Mouse (Mus musculus): ENCODE data around the gene Dbt.

The Dbt gene

DNA sequence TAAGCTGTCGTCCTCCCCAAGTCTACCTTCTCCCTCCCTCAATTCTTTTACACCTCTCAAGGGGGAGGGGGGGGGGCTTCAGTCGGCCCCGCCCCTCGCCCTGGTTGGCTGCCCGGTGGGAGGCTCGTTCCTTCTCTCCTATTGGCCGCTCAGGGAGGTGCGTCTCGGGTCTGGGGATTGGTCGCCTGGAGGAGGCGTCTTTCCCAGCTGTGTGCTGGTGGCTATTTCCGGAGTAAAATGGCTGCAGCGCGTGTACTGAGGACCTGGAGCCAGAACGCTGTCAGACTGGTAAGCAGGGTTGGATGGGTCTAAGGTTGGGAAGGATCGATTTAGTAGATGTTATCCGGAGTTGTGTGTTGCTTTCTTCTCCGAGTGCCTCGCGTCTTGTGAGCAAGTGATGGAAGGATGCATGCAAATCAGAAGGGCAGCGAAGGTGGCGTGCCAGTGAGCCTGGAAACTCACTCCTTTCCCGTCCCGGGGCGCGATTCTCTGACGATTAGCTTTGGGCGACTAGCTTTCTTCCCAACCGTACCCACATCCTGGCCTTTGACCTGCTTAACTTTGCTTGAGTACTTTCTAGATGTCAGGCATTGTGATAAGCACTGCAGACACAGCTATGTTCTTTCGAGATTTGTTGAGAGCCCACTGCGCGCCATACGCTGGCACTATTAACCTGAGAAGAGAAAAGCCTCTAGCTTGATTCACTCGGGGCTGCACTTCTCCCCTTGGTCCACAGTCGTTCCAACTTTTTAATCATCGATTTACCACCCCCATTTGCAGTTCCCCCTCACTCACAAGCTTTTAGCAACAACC, at the start of gene Dbt:
Dbt (plus strand) TSS at position 167 of the 813 bp plus-strand sequence.
- DNase-seq (ENCODE audit: low read depth) = peak; percentile 94

DNA sequence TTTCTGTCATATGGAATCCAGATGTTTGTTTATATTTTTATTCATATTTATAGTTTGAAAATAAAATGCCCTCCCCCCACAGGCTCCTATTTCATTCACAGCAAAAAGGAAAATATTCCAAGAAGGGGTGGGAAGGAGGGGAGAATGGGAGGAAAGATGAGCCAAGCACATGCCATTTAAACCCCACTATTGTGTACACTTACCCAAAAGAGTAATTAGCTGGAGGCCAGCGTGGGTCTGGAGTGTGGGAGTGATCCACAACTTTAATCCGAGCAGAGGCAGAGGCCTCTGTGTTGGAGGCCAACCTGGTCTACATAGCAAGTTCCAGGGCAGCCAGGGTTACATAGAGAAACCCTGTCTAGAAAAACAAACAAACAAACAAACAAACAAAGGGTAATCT, 48.6 kb upstream of the Dbt start:
- DNase-seq (ENCODE audit: low read depth) = no peak

DNA sequence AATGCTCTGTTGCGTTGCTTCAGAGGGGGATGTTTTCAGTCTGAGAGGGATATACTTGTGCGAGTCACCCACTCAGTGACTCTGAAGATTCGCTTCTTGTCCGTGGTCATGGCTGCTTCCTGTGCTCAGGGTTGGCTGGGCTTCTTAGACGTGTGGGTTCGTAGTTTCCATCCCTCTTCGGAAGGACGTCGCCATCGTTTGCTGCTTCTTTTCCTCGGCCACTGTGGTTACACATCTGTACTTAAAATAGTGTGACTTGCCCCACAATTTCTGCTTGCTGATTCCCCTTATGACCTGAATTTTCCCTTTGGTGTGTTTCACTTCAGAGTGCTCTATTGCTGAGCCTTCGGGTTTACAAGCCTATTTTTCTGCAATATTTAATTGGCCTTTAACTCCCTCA, 47.2 kb upstream of the Dbt start:
- DNase-seq (ENCODE audit: low read depth) = peak; percentile 68

DNA sequence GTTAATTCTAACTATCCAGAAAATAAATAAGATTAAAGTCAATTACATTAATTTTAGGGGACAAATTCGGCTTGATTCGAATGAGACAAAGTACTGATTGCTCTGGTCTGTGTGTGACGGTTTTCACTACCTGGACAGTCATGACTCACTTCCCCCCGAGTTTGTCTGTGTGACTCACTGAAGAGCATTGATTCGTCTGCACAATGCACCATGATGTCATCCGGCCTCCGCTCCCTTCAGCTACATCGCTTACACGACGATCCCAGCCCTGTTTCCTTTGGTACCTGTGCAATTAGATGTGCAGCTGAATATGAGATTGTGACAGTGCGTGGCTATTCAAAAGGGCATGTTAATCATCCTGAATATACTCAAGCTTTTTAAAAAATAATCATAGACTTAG, 38.3 kb upstream of the Dbt start:
- DNase-seq (ENCODE audit: low read depth) = peak; percentile 60

DNA sequence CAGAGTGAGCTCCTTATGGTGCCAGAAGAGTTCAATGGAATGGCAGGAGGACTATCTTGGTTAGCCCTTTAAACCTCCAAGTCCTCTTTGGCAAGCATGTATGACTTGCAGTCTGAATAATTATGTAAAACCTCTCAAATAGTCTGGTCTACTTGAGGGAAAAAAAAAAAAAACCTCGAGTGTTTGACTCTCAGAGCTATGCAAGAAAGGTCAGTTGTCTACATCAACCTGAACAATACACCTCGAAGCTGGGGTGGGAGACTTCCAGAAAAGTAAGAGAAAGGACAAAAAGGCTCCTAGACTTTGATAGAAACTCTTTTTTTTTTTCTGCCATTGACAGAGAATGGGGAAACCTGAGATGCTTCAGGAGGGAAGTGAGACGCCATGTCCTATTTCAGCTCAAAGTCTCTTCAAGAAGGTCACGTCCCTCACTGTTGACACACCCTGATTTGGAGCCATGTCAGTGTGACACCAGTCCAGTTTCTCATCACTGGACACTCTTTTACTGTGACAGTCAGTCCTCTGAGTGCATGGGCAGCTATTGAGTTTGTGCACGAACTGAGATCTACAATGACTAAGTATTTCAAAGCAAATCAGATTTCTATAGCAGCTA, 36.1 kb upstream of the Dbt start:
- DNase-seq (ENCODE audit: low read depth) = no peak

DNA sequence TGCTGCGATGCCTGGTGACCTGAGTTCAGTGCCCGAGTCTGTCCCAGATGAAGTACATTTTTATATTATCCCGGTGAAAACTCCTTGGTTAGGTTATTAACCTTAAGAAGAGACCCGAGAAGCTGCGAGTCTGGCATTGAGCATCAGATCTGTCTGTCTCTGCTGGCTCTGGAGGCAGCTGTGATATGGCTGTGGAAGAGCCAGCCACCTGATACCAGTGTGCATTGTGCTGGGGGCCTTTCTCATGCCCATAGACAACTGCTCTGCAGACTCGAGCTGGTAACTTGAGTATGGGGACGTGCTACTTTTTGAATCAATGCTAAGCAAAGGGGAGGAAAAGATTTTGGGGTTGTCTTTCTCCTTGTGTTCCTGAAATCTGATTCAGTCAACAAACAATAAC, 35.5 kb upstream of the Dbt start:
- no peak for DNase-seq (ENCODE audit: low read depth)

DNA sequence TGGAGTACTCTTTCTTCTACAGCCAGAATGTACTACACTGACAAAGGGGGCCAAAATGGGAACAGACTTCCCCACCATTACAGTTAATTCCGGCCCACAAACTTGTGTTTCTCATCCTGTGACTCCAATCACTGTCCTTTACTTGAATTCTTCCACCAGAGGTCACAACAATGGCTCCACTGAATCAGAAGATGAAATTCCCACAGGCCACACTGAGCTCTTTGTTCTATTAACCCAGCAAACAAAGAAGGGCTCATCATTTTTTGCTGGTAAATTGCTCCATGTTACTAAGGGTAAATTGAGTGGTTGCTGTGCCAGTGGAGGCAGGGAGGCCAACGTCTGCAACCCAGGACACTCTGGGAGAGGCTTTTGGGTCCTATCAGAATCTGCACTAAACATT, 32.8 kb upstream of the Dbt start:
- DNase-seq (ENCODE audit: low read depth) = no peak

DNA sequence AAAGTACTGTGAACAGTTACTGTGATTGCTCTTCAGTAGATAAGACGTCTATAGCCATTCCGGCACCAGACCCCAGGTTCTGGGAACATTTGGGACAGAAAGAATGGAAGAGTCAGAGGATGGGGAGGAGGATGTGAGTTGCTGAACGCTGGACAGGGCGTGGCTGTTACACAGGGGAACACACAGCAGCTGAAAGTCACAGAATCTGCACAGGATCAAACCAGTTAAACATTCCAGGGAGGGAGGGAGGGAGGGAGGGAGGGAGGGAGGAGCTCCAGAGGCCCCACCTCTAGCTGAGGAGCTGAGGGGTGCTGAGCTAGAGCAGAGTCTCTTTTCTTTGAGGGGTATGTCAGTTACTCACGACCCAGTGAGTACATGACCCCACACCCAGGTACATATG, 31.9 kb upstream of the Dbt start:
- DNase-seq (ENCODE audit: low read depth) = no peak

DNA sequence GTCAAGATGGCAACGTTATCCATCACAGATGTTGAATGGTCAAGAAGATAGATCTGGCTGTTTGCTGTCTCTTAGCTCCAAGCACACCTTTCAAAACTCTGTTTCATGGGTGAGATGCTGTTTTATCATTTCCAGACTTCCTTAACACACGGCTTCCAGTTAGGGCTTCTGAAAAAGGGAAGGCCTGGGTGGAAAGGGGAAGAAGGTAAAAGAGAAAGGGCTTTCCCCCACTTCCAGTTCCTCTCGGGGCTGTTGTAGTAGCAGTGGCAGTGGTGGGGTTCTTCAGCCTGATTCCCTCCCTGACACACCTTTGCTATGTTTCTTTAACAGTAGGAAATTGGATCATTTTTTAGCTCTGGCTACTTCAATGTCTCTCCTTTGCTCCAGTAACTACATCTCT, 30.1 kb upstream of the Dbt start:
- no peak for DNase-seq (ENCODE audit: low read depth)

DNA sequence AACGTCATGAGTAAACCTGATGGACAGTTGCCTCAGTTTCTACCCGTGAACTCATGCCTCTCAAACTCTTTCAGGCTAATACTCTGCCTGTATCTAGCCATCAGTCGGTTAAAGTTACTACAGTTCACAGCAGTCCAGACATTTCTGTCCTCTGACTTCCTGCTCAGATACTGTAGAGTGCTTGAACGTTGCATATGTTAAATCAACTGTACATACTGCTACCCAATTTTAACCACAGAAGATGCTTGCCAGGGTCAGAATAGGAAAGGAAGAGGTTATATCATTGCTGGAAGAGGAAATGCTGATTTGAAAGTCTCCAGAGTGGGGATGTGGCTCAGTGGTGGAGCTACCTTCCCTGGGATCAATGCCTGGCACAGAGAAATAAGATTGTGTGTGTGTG, 29.6 kb upstream of the Dbt start:
- no peak for DNase-seq (ENCODE audit: low read depth)

DNA sequence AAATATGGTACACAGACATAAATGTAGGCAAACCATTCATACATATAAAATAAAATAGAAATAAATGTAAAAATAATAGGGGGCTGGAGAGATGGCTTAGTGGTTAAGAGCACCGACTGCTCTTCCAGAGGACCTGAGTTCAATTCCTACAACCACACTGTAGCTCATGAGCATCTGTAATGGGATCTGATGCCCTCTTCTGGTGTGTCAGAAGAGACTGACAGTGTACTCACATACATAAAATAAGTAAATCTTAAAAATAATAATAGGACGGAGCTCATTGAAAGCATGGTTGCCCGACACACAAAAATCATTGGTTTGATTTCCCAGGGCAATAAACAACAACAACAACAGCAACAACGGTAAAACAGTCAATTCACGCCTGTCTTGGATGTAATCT, 21.9 kb upstream of the Dbt start:
- DNase-seq (ENCODE audit: low read depth) = no peak

DNA sequence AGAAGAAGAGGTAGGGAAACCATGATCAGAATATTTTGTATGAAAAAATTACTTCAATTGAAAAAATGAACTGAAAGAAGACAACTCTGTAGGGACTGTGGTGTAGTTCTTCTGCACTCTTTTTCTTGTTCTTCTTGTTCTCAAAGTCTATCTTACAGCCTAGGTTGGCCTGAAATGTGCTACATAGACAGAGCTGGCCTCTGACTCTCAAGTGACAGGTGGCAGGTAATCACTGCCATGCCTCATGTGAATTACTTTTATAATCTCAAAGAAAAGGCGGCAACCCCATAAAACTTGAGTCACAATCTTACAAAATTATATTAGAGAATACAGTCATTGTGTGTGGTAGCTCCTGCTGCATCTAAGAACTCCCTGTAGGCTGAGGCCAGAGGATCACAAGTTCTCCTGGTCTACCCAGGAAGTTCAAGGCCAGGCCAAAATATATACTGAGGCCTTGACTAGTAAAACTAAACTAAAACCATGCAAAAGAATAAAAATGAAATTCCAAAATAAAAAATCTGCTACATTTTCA, 20.9 kb upstream of the Dbt start:
- DNase-seq (ENCODE audit: low read depth) = no peak

DNA sequence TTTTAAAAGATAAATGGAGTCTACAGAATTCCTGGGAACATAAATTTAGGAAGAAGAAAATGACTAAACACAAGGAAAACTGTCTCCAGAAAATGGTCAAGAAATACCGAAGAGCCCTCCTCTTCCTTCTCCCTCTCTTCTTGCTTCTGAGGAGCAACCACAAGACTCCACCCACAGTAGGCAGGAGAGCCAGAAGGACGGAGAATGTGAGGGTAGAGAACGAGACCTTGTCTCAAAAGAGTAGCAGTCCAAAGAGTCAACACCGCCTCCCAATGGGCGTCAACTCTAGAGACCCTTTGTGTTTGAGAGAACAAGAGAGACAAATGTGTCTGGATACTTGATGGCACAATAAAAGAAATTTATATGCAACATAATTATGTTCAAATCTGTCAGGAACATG, 19.2 kb upstream of the Dbt start:
- DNase-seq (ENCODE audit: low read depth) = no peak

DNA sequence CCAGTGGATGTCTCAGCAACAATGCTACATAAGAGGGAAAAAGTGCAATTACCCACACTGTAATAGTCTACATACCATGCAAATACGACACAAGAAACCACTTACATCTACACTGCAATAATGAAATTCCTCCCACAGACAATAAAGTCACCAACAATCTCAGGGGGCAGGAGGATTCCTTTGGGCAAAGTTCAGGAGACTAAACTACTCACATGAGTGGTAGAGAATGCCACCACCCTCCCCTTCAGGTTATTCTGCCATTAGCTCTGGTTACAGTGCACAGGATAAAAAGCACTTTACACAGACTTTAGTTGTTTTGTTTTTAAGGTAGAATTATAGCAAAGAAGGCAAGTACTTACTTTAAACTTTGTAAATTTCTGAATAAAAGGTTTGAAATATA, 17.2 kb upstream of the Dbt start:
- no peak for DNase-seq (ENCODE audit: low read depth)

DNA sequence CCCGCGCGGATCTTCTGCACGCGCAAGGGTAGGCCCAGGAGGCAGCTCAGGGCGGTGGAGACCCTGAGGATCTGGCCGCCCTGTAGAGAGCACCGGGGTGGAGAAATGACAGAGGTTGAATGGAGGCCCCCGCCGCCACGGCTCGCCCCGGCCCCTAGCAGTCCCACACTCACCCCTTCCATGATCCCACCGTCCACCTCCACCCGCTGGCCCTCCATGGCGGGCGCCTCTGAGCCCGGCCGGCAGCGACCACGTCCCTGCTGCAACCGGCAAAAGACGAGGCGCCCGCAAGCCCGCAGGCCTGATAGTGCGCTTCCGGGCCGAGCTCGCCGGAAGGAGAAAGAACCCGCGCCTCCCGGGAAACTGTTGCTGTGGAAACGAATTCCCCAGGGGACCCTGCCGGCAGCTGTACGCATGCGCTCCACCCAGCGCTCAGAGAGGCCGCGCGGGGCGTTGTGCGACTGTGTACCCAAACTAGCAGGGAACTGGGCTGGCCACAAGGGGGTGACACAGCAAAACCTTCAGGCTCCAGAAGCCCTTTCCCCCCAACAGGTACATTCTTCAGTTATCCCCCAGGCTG, 5.0 kb upstream of the Dbt start, which contains the start of gene Rtca:
Rtca (minus strand) TSS at position 437 of the 580 bp plus-strand sequence.
- peak; percentile 97 for DNase-seq (ENCODE audit: low read depth)

DNA sequence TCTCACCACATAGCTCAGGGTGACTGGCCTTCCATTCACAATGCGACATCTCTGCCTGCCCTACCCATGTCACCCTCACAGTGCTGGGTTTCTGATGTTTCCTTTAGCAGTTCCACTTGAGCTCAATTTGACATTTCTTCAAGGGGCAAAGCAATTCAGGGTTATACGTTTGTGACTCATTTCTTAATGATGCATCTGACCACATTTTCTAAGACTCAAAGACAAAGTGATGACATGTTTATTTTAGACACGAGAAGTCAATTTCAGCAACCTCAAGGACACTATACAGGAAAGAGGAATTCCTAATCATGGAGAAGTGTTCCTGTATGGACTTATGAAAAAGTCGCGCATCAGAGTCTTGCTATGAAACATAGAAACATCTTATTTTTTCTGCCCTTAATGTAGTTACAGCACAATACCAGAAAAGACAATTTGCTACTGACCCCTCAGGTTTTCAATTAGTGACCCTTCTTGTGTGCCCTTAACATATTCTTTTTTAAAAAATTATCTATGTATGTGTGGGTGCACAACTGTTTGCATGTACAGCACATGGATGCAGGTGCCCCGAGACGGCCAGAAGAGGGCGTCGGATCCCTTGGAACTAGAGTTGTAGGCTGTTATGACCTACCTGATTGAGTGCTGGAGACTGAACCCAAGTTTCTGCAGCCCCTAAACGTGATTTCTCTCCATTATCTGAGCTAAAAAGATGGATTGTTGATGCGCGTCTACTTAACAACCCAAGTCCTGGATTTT, 543 bp upstream of the Dbt start:
- DNase-seq (ENCODE audit: low read depth) = peak; percentile 51

DNA sequence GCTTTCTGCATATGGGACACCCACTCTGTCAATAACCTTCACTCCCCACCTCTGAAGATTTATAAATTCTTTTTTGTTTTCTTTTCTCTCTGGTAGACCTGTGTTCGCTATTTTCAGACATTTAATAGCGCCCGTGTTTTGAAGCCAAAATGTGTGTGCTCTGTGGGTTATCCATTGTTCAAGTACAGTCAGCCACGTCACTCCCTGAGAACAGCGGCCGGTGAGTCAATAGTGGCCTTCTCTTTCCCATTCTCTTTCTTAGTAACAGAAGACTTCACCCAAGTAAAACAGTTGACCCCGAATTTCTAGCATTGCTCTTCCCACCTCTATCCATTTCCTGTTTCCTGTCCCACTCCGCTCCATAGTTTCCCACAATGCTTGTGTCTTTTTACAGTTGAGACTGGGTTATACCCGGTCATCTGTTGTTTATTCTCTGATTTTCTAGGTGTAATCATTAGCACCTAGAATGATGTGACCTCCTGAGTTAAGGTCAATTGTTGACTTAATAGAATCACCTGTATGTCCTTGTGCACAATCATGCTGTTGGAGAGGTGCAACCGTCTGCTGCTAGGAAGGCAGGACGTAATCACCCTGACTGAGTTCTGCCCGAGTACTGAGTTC, 7.4 kb downstream of the Dbt start:
- DNase-seq (ENCODE audit: low read depth) = no peak

DNA sequence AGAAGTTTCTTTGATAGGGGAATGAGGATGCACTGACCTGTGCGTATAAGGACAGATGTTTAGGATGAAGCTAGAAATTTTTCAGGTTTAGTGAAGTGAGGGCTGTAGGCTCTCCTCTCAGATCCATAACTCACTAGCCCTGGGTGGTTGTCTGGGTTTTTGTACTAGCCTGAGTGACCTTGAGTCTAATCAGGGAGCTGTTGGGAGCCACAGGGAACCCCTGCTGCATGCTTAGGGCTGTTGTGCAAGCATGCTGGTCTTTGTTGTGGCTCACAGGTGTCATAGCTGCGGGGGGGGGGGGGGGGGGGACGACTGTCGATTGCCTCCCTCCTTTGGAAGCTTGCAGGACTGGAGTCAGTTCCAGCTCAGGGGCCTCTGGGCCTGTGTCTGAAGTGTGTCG, 16.9 kb downstream of the Dbt start:
- DNase-seq (ENCODE audit: low read depth) = no peak

DNA sequence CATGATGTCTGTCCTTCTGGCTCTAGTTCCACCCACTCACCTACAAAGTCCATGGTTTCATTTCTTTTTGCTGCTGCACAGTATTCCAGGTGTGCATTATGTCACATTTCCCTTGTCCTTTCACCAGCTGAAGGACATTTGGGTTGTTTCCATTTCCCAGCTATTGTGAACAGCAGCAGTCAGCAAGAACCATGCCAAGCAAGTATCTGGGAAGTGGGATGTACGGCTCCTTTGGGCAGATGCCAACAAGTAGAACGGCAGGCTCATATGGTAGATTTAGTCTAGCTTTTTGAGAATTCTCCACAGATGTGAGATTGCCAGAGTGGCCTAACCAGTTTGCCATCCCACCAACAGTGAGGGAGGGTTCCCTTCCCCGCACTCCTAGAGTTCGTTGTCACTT, 18.0 kb downstream of the Dbt start:
- DNase-seq (ENCODE audit: low read depth) = no peak

DNA sequence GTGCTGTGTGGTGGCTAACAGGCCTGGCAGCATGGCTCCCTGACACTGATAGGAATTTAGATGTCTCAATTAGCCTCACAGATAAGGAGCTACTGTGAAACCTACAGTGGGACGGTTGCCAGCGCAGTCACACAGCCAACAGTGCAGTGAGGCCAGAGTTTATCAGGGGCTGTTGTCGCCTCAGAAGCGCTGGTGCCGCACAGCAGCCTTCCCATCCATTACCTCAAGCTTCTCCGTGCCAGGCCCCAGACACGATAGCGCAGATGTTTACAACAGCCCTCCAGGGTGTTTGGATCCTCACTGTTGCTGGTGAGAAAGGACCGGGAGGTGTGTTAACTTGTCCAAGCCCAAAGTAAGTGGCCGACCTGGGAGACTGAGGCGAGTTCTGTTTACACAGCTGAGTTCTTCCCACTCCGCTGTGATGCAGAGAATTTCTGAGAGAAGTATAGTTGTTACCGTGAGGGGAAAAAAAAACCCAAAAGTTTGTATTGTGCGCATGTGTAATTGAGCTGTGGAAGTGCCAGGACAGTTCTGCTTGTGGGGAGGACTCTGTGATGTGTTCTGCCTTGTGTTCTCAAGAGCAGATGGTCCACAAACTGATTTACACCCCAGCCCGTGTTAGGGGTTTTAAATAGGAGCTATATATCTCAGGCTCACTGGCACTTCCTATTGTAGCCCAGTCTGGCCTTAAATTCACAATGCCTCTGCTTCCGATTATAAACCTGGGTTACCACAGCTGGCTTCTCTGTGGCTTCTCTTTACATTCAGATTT, 23.7 kb downstream of the Dbt start:
- DNase-seq (ENCODE audit: low read depth) = no peak

DNA sequence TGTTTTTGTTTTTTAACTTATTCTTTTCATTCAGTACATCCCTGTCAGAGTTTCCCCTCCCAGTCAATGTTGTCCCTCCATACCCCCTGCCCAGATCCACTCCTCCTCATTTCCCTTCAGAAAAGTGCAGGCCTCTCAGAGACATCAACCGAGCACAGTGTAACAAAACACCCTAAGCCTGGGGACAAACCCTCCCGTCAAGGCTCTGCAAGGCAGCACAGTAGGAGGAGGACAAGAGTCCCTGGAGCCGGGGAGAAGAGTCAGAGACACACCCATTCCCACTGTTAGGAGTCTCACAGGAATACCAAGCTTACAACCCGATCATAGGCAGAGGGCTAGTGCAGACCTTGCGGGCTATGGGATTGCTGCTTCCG, 24.3 kb downstream of the Dbt start:
- no peak for DNase-seq (ENCODE audit: low read depth)

Data from induced T-regulatory cell, adult 2 months (primary cell).